Mouse (Mus musculus) thymus, adult 2 months (tissue): ENCODE results near the gene Jmjd4. TPM values are rescaled to one million over a fixed set of nuclear protein-coding genes. Genes with fewer than 3 reads are reported as not detected.

Source experiments
- DNase-seq: peaks from one replicate; pipeline ENCODE4 v3.0.0; 2021
- H3K27ac ChIP-seq: fragments of 200-500 bp; 2 replicates; pipeline ENCODE4 v1.5.1; 2012; ENCODE audit warnings: low read length, control low read depth; ENCODE audit not compliant: control insufficient read depth, insufficient read depth
- H3K27me3 ChIP-seq: fragments of 200-500 bp; 2 replicates; pipeline ENCODE4 v1.6.1; 2012; ENCODE audit warnings: mild to moderate bottlenecking, low read length, moderate library complexity, mixed read lengths; ENCODE audit not compliant: control insufficient read depth, insufficient read depth
- H3K36me3 ChIP-seq: fragments of 200-500 bp; 2 replicates; pipeline ENCODE4 v1.6.1; 2012; ENCODE audit warnings: mild to moderate bottlenecking, low read length, moderate library complexity; ENCODE audit not compliant: control insufficient read depth, insufficient read depth
- H3K4me1 ChIP-seq: fragments of 200-500 bp; replicated peaks from 2 replicates; pipeline ENCODE4 v1.6.1; 2012; ENCODE audit warnings: low read length; ENCODE audit not compliant: control insufficient read depth, insufficient read depth
- H3K4me3 ChIP-seq: fragments of 200-500 bp; 2 replicates; pipeline ENCODE4 v1.5.1; 2012; ENCODE audit warnings: mild to moderate bottlenecking, low read length, control low read depth, moderate library complexity; ENCODE audit not compliant: control insufficient read depth, insufficient read depth
- CTCF ChIP-seq: fragments of 200-500 bp; IDR thresholded peaks from 2 replicates; pipeline ENCODE4 v1.5.1; 2012; ENCODE audit warnings: mild to moderate bottlenecking, control low read depth, low read length, moderate library complexity, borderline replicate concordance; ENCODE audit not compliant: control insufficient read depth, poor library complexity, insufficient read depth; ENCODE audit errors: extremely low read depth
- POLR2A ChIP-seq: fragments of 200-500 bp; IDR thresholded peaks from 2 replicates; pipeline ENCODE4 v1.6.1; 2012; ENCODE audit warnings: mild to moderate bottlenecking, low read length, control low read depth, moderate library complexity; ENCODE audit not compliant: control insufficient read depth, poor library complexity, insufficient read depth; ENCODE audit errors: extremely low read depth
- WGBS: fragments of 180-500 bp; shearing (Covaris S2); methylation state at CpG from one replicate; pipeline ENCODE4 v1.1.7; 2018; 5-methylcytosine and 5-hydroxymethylcytosine counted together
- polyA plus RNA-seq: library from polyadenylated mRNA; depleted of rRNA; stranded (reverse); fragments of >200 nt; gene quantifications from 2 replicates; pipeline ENCODE4 v1.2.3, GENCODE M21; 2012

Gene Jmjd4
- polyA plus RNA-seq, 1 experiment, result 16.9 TPM

DNA sequence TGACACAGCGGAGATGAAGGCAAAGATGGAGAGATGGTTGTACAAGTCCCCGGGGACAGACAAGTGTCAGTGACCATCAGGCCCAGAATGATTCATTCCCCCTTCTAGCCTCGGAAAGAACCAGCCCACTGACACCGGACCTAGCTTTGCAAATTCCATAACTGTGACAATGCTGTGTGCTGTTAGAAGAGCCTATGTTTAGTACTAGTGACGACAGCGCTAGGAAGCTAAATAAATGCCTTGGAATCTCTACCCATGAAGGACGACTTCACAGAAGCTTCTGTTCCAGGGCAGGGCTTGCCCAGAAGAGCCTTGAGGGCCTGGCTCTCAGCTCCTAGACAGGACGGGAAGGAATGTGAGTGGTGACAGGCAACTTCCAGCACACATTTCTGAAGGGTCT is 36.4 kb downstream of the Jmjd4 start:
- Histone ChIP-seq H3K4me1 (no peaks in the 10 kb centered on the region), H3K4me3 (no peak overlapping the region), H3K36me3 (peaks cover 39% of the 10 kb centered on the region), H3K27me3 (no peaks in the 10 kb centered on the region), H3K27ac (no peak overlapping the region)
- TF ChIP-seq CTCF (no peak), POLR2A (no peak)
- 96% methylated on average over 8 of the region's 8 CpGs for WGBS
- DNase-seq, result no peak

GRCm38 (mm10) chr11:59496672-59497310 is 46.9 kb downstream of the Jmjd4 start:
- no peaks in the 10 kb centered on the region for H3K27me3 ChIP-seq
- DNase-seq, result no peak
- peaks cover 63% of the 10 kb centered on the region for H3K36me3 ChIP-seq
- 77% methylated on average over 6 of the region's 6 CpGs for WGBS
- H3K4me1 ChIP-seq, result no peaks in the 10 kb centered on the region
- H3K27ac ChIP-seq, result no peak overlapping the region
- TF ChIP-seq CTCF, result no peak
- no peak overlapping the region for H3K4me3 ChIP-seq

GRCm38 (mm10) chr11:59497747-59498146 is 47.9 kb downstream of the Jmjd4 start:
- peaks cover 63% of the 10 kb centered on the region for H3K36me3 ChIP-seq
- WGBS, result 96% methylated on average over 7 of the region's 7 CpGs
- DNase-seq, result no peak
- TF ChIP-seq POLR2A (no peak), CTCF (no peak)
- H3K4me3 ChIP-seq, result no peak overlapping the region
- no peak overlapping the region for H3K27ac ChIP-seq
- no peaks in the 10 kb centered on the region for H3K27me3 ChIP-seq
- no peaks in the 10 kb centered on the region for H3K4me1 ChIP-seq

GRCm38 (mm10) chr11:59501978-59502700 is 52.3 kb downstream of the Jmjd4 start:
- peaks cover 11% of the 10 kb centered on the region for H3K4me1 ChIP-seq
- H3K4me3 ChIP-seq, result no peak overlapping the region
- no peak for DNase-seq
- H3K27me3 ChIP-seq, result no peaks in the 10 kb centered on the region
- WGBS, result 72% methylated on average over 5 of the region's 5 CpGs
- TF ChIP-seq POLR2A, result no peak
- TF ChIP-seq CTCF, result no peak
- H3K36me3 ChIP-seq, result peaks cover 58% of the 10 kb centered on the region
- no peak overlapping the region for H3K27ac ChIP-seq

GRCm38 (mm10) chr11:59505351-59505838 is 55.5 kb downstream of the Jmjd4 start:
- H3K4me3 ChIP-seq, result peak overlapping the region; percentile 95
- TF ChIP-seq POLR2A, result no peak
- 0 out of 2 replicates have a peak, but pooled peaks have one; percentile 18 for TF ChIP-seq CTCF
- peak; percentile 80 for DNase-seq
- peak overlapping the region; percentile 17; the same call in 1 of the 2 replicates for H3K27ac ChIP-seq
- H3K27me3 ChIP-seq, result no peaks in the 10 kb centered on the region
- under 1% methylated on average over 21 of the region's 21 CpGs for whole genome bisulfite sequencing
- H3K36me3 ChIP-seq, result peaks cover 29% of the 10 kb centered on the region
- peaks cover 11% of the 10 kb centered on the region for H3K4me1 ChIP-seq

DNA sequence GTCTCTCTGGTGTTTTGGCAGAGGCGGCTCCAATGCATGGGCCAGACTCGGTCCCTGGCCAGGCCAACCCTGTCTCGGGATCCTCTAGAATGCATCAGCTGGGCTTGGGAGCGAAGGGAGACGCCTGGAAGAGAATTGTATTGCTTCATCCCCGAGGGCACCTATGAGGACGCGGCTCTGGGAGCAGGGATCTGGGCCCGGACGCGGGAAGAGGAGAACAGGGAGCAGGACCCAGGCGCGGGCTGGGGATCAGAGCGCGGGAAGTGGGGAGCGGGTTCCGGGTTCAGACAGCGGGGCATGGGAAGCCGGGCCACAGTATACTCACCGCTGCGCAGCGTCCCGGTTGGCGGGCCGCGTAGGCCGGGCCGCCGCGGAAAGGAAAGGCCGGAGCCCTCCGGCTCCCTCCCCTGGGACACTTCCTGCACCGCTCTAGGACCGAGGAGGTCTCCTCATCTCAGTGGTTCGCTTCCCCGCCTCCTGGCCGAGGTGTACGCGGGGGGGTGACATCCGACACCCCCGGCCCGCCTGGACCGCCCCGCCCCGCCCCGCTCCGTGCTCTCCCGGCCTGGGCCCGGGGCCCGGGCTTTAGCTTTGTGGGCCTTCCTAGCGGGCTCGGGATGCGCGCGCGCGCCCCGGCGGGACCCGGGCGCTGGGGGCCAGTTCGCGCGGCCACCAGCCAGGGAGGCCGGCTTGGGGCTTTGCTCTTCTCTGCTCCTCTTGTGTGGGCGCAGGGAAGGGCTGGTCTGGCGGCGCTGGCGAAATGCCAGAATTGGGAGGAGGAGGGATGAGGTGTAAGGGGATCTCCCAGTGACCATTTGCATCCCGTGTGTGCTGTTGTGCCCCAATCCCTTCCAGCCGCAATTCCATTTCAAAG is 56.2 kb downstream of the Jmjd4 start:
- DNase-seq, result peak; percentile 76
- under 1% methylated on average over 70 of the region's 71 CpGs for WGBS
- TF ChIP-seq CTCF (no peak), POLR2A (0 out of 2 replicates have a peak, but pooled peaks have one; percentile 17)
- H3K36me3 ChIP-seq, result peaks cover 22% of the 10 kb centered on the region
- peak overlapping the region; percentile 95 for H3K4me3 ChIP-seq
- peak overlapping the region; percentile 17; the same call in 1 of the 2 replicates for H3K27ac ChIP-seq
- H3K4me1 ChIP-seq, result peaks cover 11% of the 10 kb centered on the region
- no peaks in the 10 kb centered on the region for H3K27me3 ChIP-seq
